Mouse (Mus musculus) urinary bladder, adult 2 months (tissue): Measurements from ENCODE around the gene AC109138.7. TPM values are rescaled to one million over a fixed set of nuclear protein-coding genes. Genes with fewer than 3 reads are reported as not detected.

Experiments
- DNase-seq: peaks from one replicate; pipeline ENCODE4 v3.0.0; 2022; ENCODE audit warnings: low spot score
- polyA plus RNA-seq: library from polyadenylated mRNA; depleted of rRNA; stranded (reverse); fragments of >200 nt; gene quantifications from 2 replicates; pipeline ENCODE4 v1.2.3, GENCODE M21; 2012; rRNA removed

Gene AC109138.7
- not detected in 2 replicates for polyA plus RNA-seq

GRCm38 (mm10) chr19:4214071-4214770 lies at the start of gene AC109138.7, which contains the start of gene Clcf1:
AC109138.7 (plus strand) TSS chr19:4214357.
Clcf1 (plus strand) TSS chr19:4214238.
- DNase-seq = peak; percentile 56

GRCm38 (mm10) chr19:4164721-4165120 lies 49.4 kb upstream of the AC109138.7 start:
- DNase-seq = no peak

- DNase-seq = no peak
Observed at GRCm38 (mm10) chr19:4166678-4167476, 47.3 kb upstream of the AC109138.7 start.

- DNase-seq = peak; percentile 96
Observed at GRCm38 (mm10) chr19:4169378-4169784, 44.8 kb upstream of the AC109138.7 start.

- no peak for DNase-seq
Observed at GRCm38 (mm10) chr19:4169810-4170209, 44.3 kb upstream of the AC109138.7 start.

GRCm38 (mm10) chr19:4170723-4171392 lies 43.3 kb upstream of the AC109138.7 start:
- DNase-seq = no peak

- DNase-seq = no peak
Observed at GRCm38 (mm10) chr19:4171393-4172290, 42.5 kb upstream of the AC109138.7 start.

GRCm38 (mm10) chr19:4172925-4173324 lies 41.2 kb upstream of the AC109138.7 start:
- DNase-seq = no peak

- DNase-seq = no peak
Observed at GRCm38 (mm10) chr19:4175368-4175947, 38.7 kb upstream of the AC109138.7 start, which contains the start of gene Carns1. Carns1 (minus strand) TSS chr19:4175479.

- no peak for DNase-seq
Observed at GRCm38 (mm10) chr19:4180411-4180810, 33.7 kb upstream of the AC109138.7 start.

GRCm38 (mm10) chr19:4181892-4182291 lies 32.3 kb upstream of the AC109138.7 start:
- DNase-seq = no peak

- no peak for DNase-seq
Observed at GRCm38 (mm10) chr19:4183689-4184088, 30.5 kb upstream of the AC109138.7 start.

- DNase-seq = no peak
Observed at GRCm38 (mm10) chr19:4184976-4185975, 28.9 kb upstream of the AC109138.7 start.

- DNase-seq = no peak
Observed at GRCm38 (mm10) chr19:4187303-4187702, 26.9 kb upstream of the AC109138.7 start.

GRCm38 (mm10) chr19:4189051-4189620 lies 25.0 kb upstream of the AC109138.7 start:
- no peak for DNase-seq

- DNase-seq = no peak
Observed at GRCm38 (mm10) chr19:4190831-4191334, 23.3 kb upstream of the AC109138.7 start, which contains the start of gene Tbc1d10c. Tbc1d10c (minus strand) TSS chr19:4191284.

- DNase-seq = peak; percentile 94
Observed at GRCm38 (mm10) chr19:4191528-4192250, 22.5 kb upstream of the AC109138.7 start, which contains the start of gene Ppp1ca. Ppp1ca (plus strand) TSS chr19:4192065.
